Mouse (Mus musculus): ENCODE measurements around the gene Scube1.

DNA sequence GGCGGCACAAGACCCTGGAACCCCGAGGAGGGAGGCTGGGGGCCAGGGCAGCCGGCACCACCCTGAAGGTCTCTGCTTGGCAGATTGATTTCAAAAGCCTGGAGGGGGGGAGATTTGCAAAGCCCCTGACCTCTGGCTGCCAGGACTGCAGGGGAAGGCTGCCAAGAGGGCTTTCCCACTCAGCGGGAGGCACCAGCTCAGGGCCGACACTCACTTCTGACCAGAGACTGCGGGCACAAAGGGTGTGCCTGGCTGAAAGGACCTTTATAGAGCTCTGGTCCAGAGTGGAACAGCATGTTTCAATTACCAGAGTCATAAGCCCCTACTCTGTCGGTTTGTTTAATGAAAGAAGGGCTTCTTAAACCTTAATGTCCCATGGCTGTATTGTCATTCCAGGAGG is 46.7 kb downstream of the Scube1 start:
- TF ChIP-seq POLR2A (IDR thresholded peaks at IDR 0.05; ENCODE audit: low read depth, low read length) (no peak), CTCF (conservative IDR thresholded peaks at IDR 0.05; ENCODE audit: insufficient read depth, insufficient read length, low read depth, low read length) (no peak)

Data from kidney, adult 2 months (tissue).